Mouse (Mus musculus) cortical plate, adult 2 months (tissue): ENCODE data around the gene C77080.

Source experiments
- CTCF ChIP-seq: fragments of 200-500 bp; IDR thresholded peaks from 2 replicates; pipeline ENCODE4 v1.5.1; 2011; ENCODE audit warnings: mild to moderate bottlenecking, control low read depth, low read length; ENCODE audit not compliant: insufficient read depth; ENCODE audit errors: extremely low read depth
- POLR2A ChIP-seq: fragments of 200-500 bp; IDR thresholded peaks from 2 replicates; pipeline ENCODE4 v1.6.1; 2011; ENCODE audit warnings: mild to moderate bottlenecking, low read length, control low read depth; ENCODE audit not compliant: insufficient read depth; ENCODE audit errors: extremely low read depth

DNA sequence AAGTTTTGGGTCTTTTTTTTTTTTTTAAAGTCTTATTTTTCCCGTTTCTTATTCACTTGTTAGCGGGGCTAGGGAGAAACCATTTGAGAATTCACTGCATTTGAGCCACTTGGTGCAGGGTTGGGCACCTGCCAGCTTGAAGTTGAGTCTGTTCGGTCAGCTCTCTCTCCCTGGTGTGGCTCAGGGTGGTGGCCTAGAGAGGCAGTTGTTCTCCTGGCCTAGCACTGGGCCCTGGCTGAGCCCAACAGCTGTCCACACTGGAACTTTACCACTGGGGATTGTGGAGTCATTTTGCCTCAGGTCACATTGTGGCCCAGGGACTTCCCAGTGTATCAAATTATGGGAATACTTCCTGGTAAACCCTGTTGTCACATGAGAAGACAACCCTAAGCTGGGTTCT lies 26.9 kb upstream of the C77080 start:
- TF ChIP-seq POLR2A (no peak), CTCF (no peak)
